Mouse (Mus musculus) kidney, adult 2 months (tissue): ENCODE results near the gene Gm21887. TPM values are rescaled to one million over a fixed set of nuclear protein-coding genes. Genes with fewer than 3 reads are reported as not detected.
A peak's percentile ranks its signal among the peaks of the same experiment; 100 is the strongest.
"Not testable (repeated sequence)": the region's sequence is repeated elsewhere in the genome, so short reads cannot be mapped to it uniquely, and the experiment has no call there.

Experiments
- DNase-seq: peaks from one replicate; pipeline ENCODE4 v3.0.0; 2021
- H3K27ac ChIP-seq: fragments of 200-500 bp; 2 replicates; pipeline ENCODE4 v1.5.1; 2012; ENCODE audit warnings: low read depth, low read length, control low read depth, inconsistent platforms; ENCODE audit not compliant: insufficient read depth
- H3K27me3 ChIP-seq: fragments of 200-500 bp; replicated peaks from 2 replicates; pipeline ENCODE4 v1.6.1; 2012; ENCODE audit warnings: mild to moderate bottlenecking, moderate library complexity, low read length, inconsistent platforms; ENCODE audit not compliant: control insufficient read depth, insufficient read depth
- H3K36me3 ChIP-seq: fragments of 200-500 bp; 2 replicates; pipeline ENCODE4 v1.6.1; 2012; ENCODE audit warnings: mild to moderate bottlenecking, moderate library complexity, low read length, inconsistent platforms; ENCODE audit not compliant: control insufficient read depth, insufficient read depth
- H3K4me1 ChIP-seq: fragments of 200-500 bp; 2 replicates; pipeline ENCODE4 v1.6.1; 2011; ENCODE audit warnings: low read length; ENCODE audit not compliant: control insufficient read depth, insufficient read depth
- H3K4me3 ChIP-seq: fragments of 200-500 bp; 2 replicates; pipeline ENCODE4 v1.5.1; 2011; ENCODE audit warnings: mild to moderate bottlenecking, low read depth, low read length, control low read depth; ENCODE audit not compliant: insufficient read depth
- WGBS: fragments of 180-500 bp; shearing (Covaris S2); methylation state at CpG from one replicate; pipeline ENCODE4 v1.1.7; 2018; 5-methylcytosine and 5-hydroxymethylcytosine counted together
- polyA plus RNA-seq: library from polyadenylated mRNA; depleted of rRNA; stranded (reverse); fragments of >200 nt; gene quantifications from 2 replicates; pipeline ENCODE4 v1.2.3, GENCODE M21; 2012

The Gm21887 gene
- polyA plus RNA-seq, 1 experiment = 108 TPM

DNA sequence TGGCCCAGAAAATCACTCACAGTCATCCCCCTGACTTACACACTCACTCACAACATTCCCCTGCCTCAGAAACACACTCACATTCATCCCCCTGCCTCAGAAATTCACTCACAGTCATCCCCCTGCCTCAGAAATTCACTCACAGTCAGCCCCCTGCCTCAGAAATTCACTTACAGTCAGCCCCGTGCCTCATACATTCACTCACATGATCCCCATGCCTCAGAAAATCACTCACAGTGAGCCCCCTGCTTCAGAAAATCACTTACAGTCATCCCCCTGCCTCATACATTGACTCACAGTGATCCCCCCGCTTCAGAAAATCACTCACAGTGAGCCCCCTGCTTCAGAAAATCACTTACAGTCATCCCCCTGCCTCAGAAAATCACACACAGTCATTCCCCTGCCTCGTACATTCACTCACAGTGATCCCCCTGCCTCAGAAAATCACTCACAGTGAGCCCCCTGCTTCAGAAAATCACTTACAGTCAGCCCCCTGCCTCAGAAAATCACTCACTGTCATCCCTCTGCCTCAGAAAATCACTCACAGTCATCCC is 2.7 kb upstream of the Gm21887 start:
- H3K4me1 ChIP-seq, H3K4me3 ChIP-seq, DNase-seq, H3K27me3 ChIP-seq, H3K36me3 ChIP-seq, H3K27ac ChIP-seq: not testable (repeated sequence)
- 75% methylated on average over 3 of the region's 3 CpGs for WGBS

GRCm38 (mm10) chrX:170007375-170008178 is 1.9 kb upstream of the Gm21887 start:
- H3K4me3 ChIP-seq, H3K4me1 ChIP-seq, H3K27ac ChIP-seq, H3K36me3 ChIP-seq, DNase-seq, H3K27me3 ChIP-seq: not testable (repeated sequence)
- 55% methylated on average over 2 of the region's 2 CpGs for WGBS

DNA sequence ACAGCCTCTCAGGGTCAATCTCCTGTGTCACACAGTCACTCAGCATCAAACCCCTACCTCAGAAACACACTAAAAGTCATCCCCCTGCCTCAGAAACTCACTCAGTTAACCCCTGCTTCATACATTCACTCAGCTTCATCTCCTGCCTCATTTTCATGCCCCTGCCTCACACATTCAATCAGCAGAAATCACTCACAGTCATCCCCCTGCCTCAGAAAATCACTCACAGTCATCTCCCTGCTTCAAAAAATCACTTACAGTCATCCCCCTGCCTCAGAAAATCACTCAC is 1.3 kb upstream of the Gm21887 start:
- DNase-seq, H3K4me1 ChIP-seq, H3K4me3 ChIP-seq, H3K27ac ChIP-seq, H3K27me3 ChIP-seq, H3K36me3 ChIP-seq: not testable (repeated sequence)

DNA sequence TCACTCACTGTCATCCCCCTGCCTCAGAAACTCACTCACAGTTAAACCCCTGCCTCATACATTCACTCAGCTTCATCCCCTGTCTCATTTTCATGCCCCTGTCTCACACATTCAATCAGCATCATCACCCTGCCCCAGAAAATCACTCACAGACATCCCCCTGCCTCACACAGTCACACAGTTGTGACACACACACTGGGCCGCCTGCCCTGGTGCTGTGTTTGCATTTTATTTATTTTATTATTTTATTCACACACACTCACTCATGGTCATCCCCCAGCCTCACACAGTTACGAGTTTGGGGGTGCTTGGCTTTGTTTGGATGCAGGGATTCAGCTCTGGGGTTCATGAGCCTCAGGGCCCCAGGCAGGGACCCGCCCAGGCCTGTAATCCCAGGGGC is 875 bp upstream of the Gm21887 start:
- H3K36me3 ChIP-seq, H3K27me3 ChIP-seq, H3K4me1 ChIP-seq, H3K4me3 ChIP-seq, H3K27ac ChIP-seq: not testable (repeated sequence)
- DNase-seq = peak; percentile 54
- 77% methylated on average over 3 of the region's 3 CpGs for WGBS

GRCm38 (mm10) chrX:170009801-170010221 is 352 bp downstream of the Gm21887 start:
- not testable (repeated sequence) for H3K27ac ChIP-seq, H3K27me3 ChIP-seq, H3K36me3 ChIP-seq, H3K4me1 ChIP-seq
- DNase-seq = peak; percentile 100
- H3K4me3 ChIP-seq = peak overlapping the region; percentile 72
- WGBS = 74% methylated on average over 25 of the region's 25 CpGs

DNA sequence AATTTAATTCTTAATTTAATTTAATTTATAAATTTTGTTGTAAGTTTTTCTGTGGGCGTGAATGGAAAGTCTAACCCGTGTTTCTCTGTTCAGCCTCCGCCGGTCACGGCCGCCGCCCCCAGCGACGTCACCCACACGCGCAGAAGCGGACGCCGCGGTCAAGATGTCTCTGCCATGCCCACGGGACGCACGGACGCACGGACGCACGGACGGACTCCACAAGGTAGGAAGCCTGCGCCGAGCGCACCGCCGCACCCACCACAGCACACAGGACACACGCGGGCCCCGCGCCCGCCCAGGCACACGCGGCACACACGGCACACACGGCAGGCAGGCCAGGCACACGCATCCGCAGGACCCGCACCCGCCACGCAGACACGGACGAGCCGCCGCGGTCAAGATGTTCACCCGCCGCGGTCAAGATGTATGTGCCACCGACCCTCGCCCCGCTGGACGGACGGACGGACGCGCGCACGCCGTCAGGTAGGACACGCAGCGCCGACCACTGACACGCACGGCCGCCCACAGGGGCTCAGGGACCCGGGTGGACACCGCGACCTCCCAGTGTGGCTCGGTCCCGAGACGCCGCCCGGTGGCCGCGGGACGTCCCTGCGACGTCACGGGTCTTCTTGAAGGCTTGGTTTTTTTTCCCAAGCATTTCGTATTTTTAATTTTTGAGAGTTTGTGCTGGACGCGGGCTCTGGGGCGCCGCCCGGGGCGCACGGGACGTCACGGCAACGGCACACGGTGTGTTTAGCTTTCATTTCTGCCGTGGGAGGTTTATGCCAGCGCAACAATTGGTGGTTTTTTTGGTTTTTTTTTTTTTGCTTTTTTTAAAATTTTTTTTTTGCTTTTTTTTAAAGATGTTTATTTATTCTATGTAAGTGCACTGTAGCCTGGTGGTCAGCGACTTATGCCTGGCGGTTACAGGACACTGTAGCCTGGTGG is 1.4 kb downstream of the Gm21887 start:
- 89% methylated on average over 97 of the region's 97 CpGs for WGBS
- not testable (repeated sequence) for H3K4me3 ChIP-seq, H3K4me1 ChIP-seq, H3K27me3 ChIP-seq, H3K36me3 ChIP-seq, H3K27ac ChIP-seq
- peak; percentile 71 for DNase-seq

GRCm38 (mm10) chrX:170011529-170011879 is 2.0 kb downstream of the Gm21887 start:
- not testable (repeated sequence) for H3K27ac ChIP-seq, DNase-seq, H3K36me3 ChIP-seq, H3K4me3 ChIP-seq, H3K27me3 ChIP-seq, H3K4me1 ChIP-seq
- 81% methylated on average over 8 of the region's 10 CpGs for WGBS

DNA sequence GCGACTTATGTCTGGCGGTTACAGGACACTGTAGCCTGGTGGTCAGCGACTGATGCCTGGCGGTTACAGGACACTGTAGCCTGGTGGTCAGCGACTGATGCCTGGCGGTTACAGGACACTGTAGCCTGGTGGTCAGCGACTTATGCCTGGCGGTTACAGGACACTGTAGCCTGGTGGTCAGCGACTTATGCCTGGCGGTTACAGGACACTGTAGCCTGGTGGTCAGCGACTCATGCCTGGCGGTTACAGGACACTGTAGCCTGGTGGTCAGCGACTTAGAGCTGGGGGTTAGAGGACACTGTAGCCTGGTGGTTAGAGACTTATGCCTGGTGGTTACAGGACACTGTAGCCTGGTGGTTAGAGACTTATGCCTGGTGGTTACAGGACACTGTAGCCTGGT is 4.0 kb downstream of the Gm21887 start:
- peaks cover 14% of the 10 kb centered on the region for H3K36me3 ChIP-seq
- H3K4me1 ChIP-seq, H3K27me3 ChIP-seq, H3K27ac ChIP-seq, DNase-seq, H3K4me3 ChIP-seq: not testable (repeated sequence)
- 95% methylated on average over 5 of the region's 13 CpGs for WGBS

DNA sequence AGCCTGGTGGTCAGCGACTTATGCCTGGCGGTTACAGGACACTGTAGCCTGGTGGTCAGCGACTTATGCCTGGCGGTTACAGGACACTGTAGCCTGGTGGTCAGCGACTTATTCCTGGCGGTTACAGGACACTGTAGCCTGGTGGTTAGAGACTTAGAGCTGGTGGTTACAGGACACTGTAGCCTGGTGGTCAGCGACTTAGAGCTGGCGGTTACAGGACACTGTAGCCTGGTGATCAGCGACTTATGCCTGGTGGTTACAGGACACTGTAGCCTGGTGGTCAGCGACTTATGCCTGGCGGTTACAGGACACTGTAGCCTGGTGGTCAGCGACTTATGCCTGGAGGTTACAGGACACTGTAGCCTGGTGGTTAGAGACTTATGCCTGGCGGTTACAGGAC is 4.6 kb downstream of the Gm21887 start:
- not testable (repeated sequence) for H3K4me3 ChIP-seq, H3K27ac ChIP-seq, H3K27me3 ChIP-seq, DNase-seq, H3K4me1 ChIP-seq
- H3K36me3 ChIP-seq = peaks cover 18% of the 10 kb centered on the region
- WGBS = 84% methylated on average over 9 of the region's 13 CpGs

DNA sequence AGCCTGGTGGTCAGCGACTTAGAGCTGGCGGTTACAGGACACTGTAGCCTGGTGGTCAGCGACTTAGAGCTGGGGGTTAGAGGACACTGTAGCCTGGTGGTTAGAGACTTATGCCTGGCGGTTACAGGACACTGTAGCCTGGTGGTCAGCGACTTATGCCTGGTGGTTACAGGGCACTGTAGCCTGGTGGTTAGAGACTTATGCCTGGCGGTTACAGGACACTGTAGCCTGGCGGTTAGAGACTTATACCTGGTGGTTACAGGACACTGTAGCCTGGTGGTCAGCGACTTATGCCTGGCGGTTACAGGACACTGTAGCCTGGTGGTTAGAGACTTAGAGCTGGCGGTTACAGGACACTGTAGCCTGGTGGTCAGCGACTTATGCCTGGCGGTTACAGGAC is 6.4 kb downstream of the Gm21887 start:
- WGBS = 90% methylated on average over 12 of the region's 12 CpGs
- H3K27ac ChIP-seq, H3K27me3 ChIP-seq, DNase-seq, H3K4me1 ChIP-seq, H3K4me3 ChIP-seq: not testable (repeated sequence)
- H3K36me3 ChIP-seq = peaks cover 22% of the 10 kb centered on the region
